Mouse (Mus musculus): ENCODE measurements around the gene Golm1.

Gene Golm1

GRCm38 (mm10) chr13:59661966-59662365, 13.6 kb downstream of the Golm1 start:
- ChIA-PET CTCF (interaction anchor here in 1 of 4 experiments (0.6 kb wide), 1 partner anchor 9 kb away, joined by 3 read pairs; no protein-coding TSS in a partner anchor), POLR2A (interaction anchor here in 3 of 4 experiments (0.9 to 6.0 kb wide), 21 partner anchors 8 to 108 kb away, joined by 3 to 34 read pairs (median 5); partner anchors contain the start of genes Golm1 (in 2 of the 3), Isca1 (in 2 of the 3) and Spata31d1b (in 1 of the 3))

GRCm38 (mm10) chr13:59661387-59661786, 14.2 kb downstream of the Golm1 start:
- CTCF ChIA-PET = no interaction called here
- POLR2A ChIA-PET = interaction anchor here in 3 of 4 experiments (0.9 to 6.0 kb wide), 18 partner anchors 8 to 109 kb away, joined by 3 to 34 read pairs (median 5); partner anchors contain the start of genes Golm1 (in 2 of the 3), Isca1 (in 2 of the 3) and Spata31d1b (in 1 of the 3)

GRCm38 (mm10) chr13:59660371-59660770, 15.2 kb downstream of the Golm1 start:
- ChIA-PET CTCF (no interaction called here), POLR2A (interaction anchor here (0.6 to 6.0 kb wide), 17 partner anchors 8 to 110 kb away, joined by 3 to 34 read pairs (median 4); partner anchors contain the start of gene Isca1 (in 1 of the 4))

GRCm38 (mm10) chr13:59657781-59658180, 17.8 kb downstream of the Golm1 start:
- ChIA-PET POLR2A (interaction anchor here (0.8 to 6.6 kb wide), 19 partner anchors 9 to 139 kb away, joined by 3 to 98 read pairs (median 16); partner anchors contain the start of genes Golm1 (in 2 of the 4) and Isca1 (in 2 of the 4)), CTCF (interaction anchor here in 2 of 4 experiments (1.2 to 1.5 kb wide), 3 partner anchors 9 to 23 kb away, joined by 3 to 6 read pairs (median 3); no protein-coding TSS in a partner anchor)

- POLR2A ChIA-PET = interaction anchor here (0.5 to 6.6 kb wide), 68 partner anchors 8 to 1056 kb away, joined by 3 to 98 read pairs (median 4); partner anchors contain the start of genes Isca1 (in 4 of the 4), Golm1 (in 3 of the 4), 1700014D04Rik (in 1 of the 4) and Agtpbp1 (in 1 of the 4)
- CTCF ChIA-PET = interaction anchor here in 3 of 4 experiments (0.6 to 1.5 kb wide), 9 partner anchors 9 to 72 kb away, joined by 3 to 6 read pairs (median 3); partner anchors contain the start of genes Agtpbp1 (in 1 of the 3) and Naa35 (in 1 of the 3)
Measured at GRCm38 (mm10) chr13:59656975-59657388, 18.6 kb downstream of the Golm1 start.

GRCm38 (mm10) chr13:59656316-59656832, 19.2 kb downstream of the Golm1 start:
- CTCF ChIA-PET = interaction anchor here in 3 of 4 experiments (0.6 to 1.6 kb wide), 9 partner anchors 10 to 72 kb away, joined by 3 to 6 read pairs (median 3); partner anchors contain the start of genes Agtpbp1 (in 1 of the 3) and Naa35 (in 1 of the 3)
- POLR2A ChIA-PET = interaction anchor here (0.5 to 6.6 kb wide), 73 partner anchors 8 to 528 kb away, joined by 3 to 98 read pairs (median 4); partner anchors contain the start of genes Isca1 (in 4 of the 4), Golm1 (in 3 of the 4), 1700014D04Rik (in 1 of the 4) and Agtpbp1 (in 1 of the 4)

- CTCF ChIA-PET = interaction anchor here (0.6 to 1.6 kb wide), 5 partner anchors 10 to 27 kb away, joined by 3 to 5 read pairs (median 4); no protein-coding TSS in a partner anchor
- POLR2A ChIA-PET = interaction anchor here (0.6 to 6.6 kb wide), 51 partner anchors 7 to 522 kb away, joined by 3 to 98 read pairs (median 5); partner anchors contain the start of genes Golm1 (in 3 of the 4), Isca1 (in 3 of the 4), Gas1 (in 1 of the 4) and Spata31d1a (in 1 of the 4)
Measured at GRCm38 (mm10) chr13:59655718-59656315, 19.8 kb downstream of the Golm1 start.

- ChIA-PET CTCF (interaction anchor here in 2 of 4 experiments (1.1 to 1.6 kb wide), 2 partner anchors 8 to 26 kb away, joined by 4 to 5 read pairs; no protein-coding TSS in a partner anchor), POLR2A (interaction anchor here in 3 of 4 experiments (1.0 to 6.6 kb wide), 21 partner anchors 8 to 115 kb away, joined by 3 to 98 read pairs (median 11); partner anchors contain the start of genes Golm1 (in 2 of the 3) and Isca1 (in 2 of the 3))
Measured at GRCm38 (mm10) chr13:59654465-59654864, 21.1 kb downstream of the Golm1 start.

GRCm38 (mm10) chr13:59653136-59653535, 22.5 kb downstream of the Golm1 start:
- ChIA-PET POLR2A (interaction anchor here in 3 of 4 experiments (0.9 to 6.6 kb wide), 15 partner anchors 8 to 116 kb away, joined by 3 to 98 read pairs (median 6); partner anchors contain the start of genes Golm1 (in 2 of the 3) and Isca1 (in 1 of the 3)), CTCF (interaction anchor here in 1 of 4 experiments (0.6 kb wide), 2 partner anchors 9 to 67 kb away, joined by 3 to 4 read pairs; no protein-coding TSS in a partner anchor)

- POLR2A ChIA-PET = interaction anchor here in 3 of 4 experiments (1.1 to 6.6 kb wide), 5 partner anchors 13 to 67 kb away, joined by 4 to 98 read pairs (median 6); partner anchors contain the start of gene Golm1 (in 2 of the 3)
- CTCF ChIA-PET = interaction anchor here in 1 of 4 experiments (0.6 kb wide), 1 partner anchor 10 kb away, joined by 3 read pairs; no protein-coding TSS in a partner anchor
Measured at GRCm38 (mm10) chr13:59652651-59653050, 23.0 kb downstream of the Golm1 start.

GRCm38 (mm10) chr13:59649781-59650180, 25.8 kb downstream of the Golm1 start:
- POLR2A ChIA-PET = no interaction called here
- CTCF ChIA-PET = no interaction called here

- CTCF ChIA-PET = no interaction called here
Measured at GRCm38 (mm10) chr13:59648598-59648997, 27.0 kb downstream of the Golm1 start.

GRCm38 (mm10) chr13:59647484-59647883, 28.1 kb downstream of the Golm1 start:
- POLR2A ChIA-PET = interaction anchor here (1.0 to 5.5 kb wide), 19 partner anchors 8 to 123 kb away, joined by 3 to 63 read pairs (median 9); partner anchors contain the start of gene Isca1 (in 2 of the 4)
- CTCF ChIA-PET = interaction anchor here in 2 of 4 experiments (1.1 to 3.1 kb wide), 2 partner anchors 81 to 336 kb away, joined by 4 to 10 read pairs; no protein-coding TSS in a partner anchor

More at GRCm38 (mm10) chr13:59648598-59648997, 27.0 kb downstream of the Golm1 start:
- POLR2A ChIA-PET = interaction anchor here in 3 of 4 experiments (0.6 to 3.9 kb wide), 12 partner anchors 8 to 59 kb away, joined by 3 to 39 read pairs (median 3); no protein-coding TSS in a partner anchor

GRCm38 (mm10) chr13:59646674-59647244, 28.9 kb downstream of the Golm1 start:
- POLR2A ChIA-PET = interaction anchor here (0.8 to 5.5 kb wide), 29 partner anchors 9 to 123 kb away, joined by 3 to 63 read pairs (median 5); partner anchors contain the start of gene Isca1 (in 3 of the 4)
- CTCF ChIA-PET = interaction anchor here (0.9 to 3.1 kb wide), 5 partner anchors 8 to 335 kb away, joined by 3 to 10 read pairs (median 4); no protein-coding TSS in a partner anchor

- POLR2A ChIA-PET = interaction anchor here (0.7 to 5.5 kb wide), 30 partner anchors 8 to 124 kb away, joined by 3 to 63 read pairs (median 4); partner anchors contain the start of gene Isca1 (in 4 of the 4)
- CTCF ChIA-PET = interaction anchor here in 3 of 4 experiments (0.9 to 3.1 kb wide), 4 partner anchors 10 to 83 kb away, joined by 3 to 10 read pairs (median 5); no protein-coding TSS in a partner anchor
Measured at GRCm38 (mm10) chr13:59645491-59645890, 30.1 kb downstream of the Golm1 start.

- ChIA-PET POLR2A (interaction anchor here in 1 of 4 experiments (0.6 to 5.5 kb wide), 4 partner anchors 11 to 69 kb away, joined by 3 to 63 read pairs (median 6); no protein-coding TSS in a partner anchor), CTCF (interaction anchor here in 1 of 4 experiments (0.7 kb wide), 1 partner anchor 9 kb away, joined by 3 read pairs; no protein-coding TSS in a partner anchor)
Measured at GRCm38 (mm10) chr13:59642818-59643217, 32.8 kb downstream of the Golm1 start.

- ChIA-PET POLR2A (interaction anchor here in 3 of 4 experiments (0.8 to 1.3 kb wide), 5 partner anchors 8 to 35 kb away, joined by 3 to 5 read pairs (median 3); partner anchors contain the start of gene Golm1 (in 1 of the 3)), CTCF (interaction anchor here in 1 of 4 experiments (1.0 kb wide), 1 partner anchor 89 kb away, joined by 3 read pairs; no protein-coding TSS in a partner anchor)
Measured at GRCm38 (mm10) chr13:59640178-59640440, 35.5 kb downstream of the Golm1 start.

Measured in embryonic stem cell, embryonic (primary cell).